ENCODE assay signal across 21 mouse cellular contexts in the genomic region with DNA sequence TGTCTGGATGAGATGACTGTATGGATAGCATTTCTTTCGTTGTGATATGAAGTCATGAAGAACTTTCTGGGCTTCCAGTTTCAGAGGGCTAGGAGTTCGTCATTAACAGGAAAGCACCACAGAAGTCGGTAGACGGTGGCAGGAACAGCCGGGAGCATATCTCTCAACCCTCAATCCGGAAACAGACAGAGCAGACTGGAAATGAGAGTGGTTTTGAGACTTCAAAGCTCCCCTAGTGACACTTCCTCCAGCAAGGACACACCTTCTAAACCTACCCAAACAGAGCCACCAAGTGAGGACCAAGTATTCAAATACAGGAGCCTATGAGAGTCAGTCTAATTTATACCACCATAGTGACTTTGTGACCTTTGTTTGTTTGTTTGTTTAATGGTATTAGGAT. TPM values are rescaled to one million over a fixed set of nuclear protein-coding genes. Genes with fewer than 3 reads are reported as not detected.
A peak's percentile ranks its signal among the peaks of the same experiment; 100 is the strongest.
DNase-seq lines count a peak whose midpoint lies in the region; ATAC-seq lines count a peak whose summit lies in the region.
"Had no signal": no experiment of that assay in that cellular context is flagged by ENCODE, and none has a peak within 500 bp of the region (broad histone marks: within the 10 kb centered on the region; RNA-seq: fewer than 3 reads in every experiment).

No protein-coding gene starts in this region.

- WGBS in liver, embryonic 11.5 days, result 57% methylated on average over 6 of the region's 6 CpGs

- intact Hi-C loops in gastrocnemius, postnatal 14 days (cut with DNase I; ENCODE audit: low total_unique reads), result no loop called here

- 0 out of 2 replicates have a peak, but pooled peaks have one; percentile 23 for ATAC-seq in liver, embryonic 11.5 days (replicated peaks; ENCODE audit: low FRiP score)
- ATAC-seq in inflammation-experienced regulatory T-cells, adult 6 months, result peak; percentile 32
- ATAC-seq: forebrain, embryonic 13.5 days; forebrain, postnatal 0 days had no signal

- H3K27ac ChIP-seq in liver, embryonic 11.5 days (ENCODE audit: low read depth, low read length), result no peak overlapping the region
- H3K27ac ChIP-seq: embryonic facial prominence, embryonic 10.5 days; forebrain, embryonic 13.5 days; hindbrain, embryonic 10.5 days; hindbrain, embryonic 14.5 days had no signal

- no peak overlapping the region for H3K4me2 ChIP-seq in liver, embryonic 11.5 days
- H3K4me2 ChIP-seq: forebrain, embryonic 13.5 days; heart, embryonic 12.5 days; hindbrain, embryonic 14.5 days had no signal

- H3K36me3 ChIP-seq in liver, embryonic 11.5 days (ENCODE audit: control insufficient read depth, insufficient read depth, low read length), result no peaks in the 10 kb centered on the region
- H3K36me3 ChIP-seq: G1E had no signal

- no peaks in the 10 kb centered on the region for H3K4me1 ChIP-seq in liver, embryonic 11.5 days (replicated peaks; ENCODE audit: control insufficient read depth, insufficient read depth, low read length)
- H3K4me1 ChIP-seq: embryonic facial prominence, embryonic 10.5 days; heart, embryonic 12.5 days; hindbrain, embryonic 10.5 days had no signal

- DNase-seq in liver, embryonic 11.5 days (ENCODE audit: low spot score), result no peak
- no peak for DNase-seq in liver
- DNase-seq in T-cell, adult 2 months (ENCODE audit: low spot score), result peak; percentile 30
- no peak for DNase-seq in right cerebral cortex, postnatal 25 days
- DNase-seq in gastrocnemius, postnatal 14 days, result no peak
- DNase-seq in kidney, postnatal 14 days, result no peak
- DNase-seq: adrenal gland, adult 2 months; adrenal gland, postnatal 25 days; cerebellum, adult 18-20 months; cerebellum, adult 9-11 months; cerebellum, postnatal 36 days; forebrain, postnatal 0 days; gastrocnemius, postnatal 25 days had no signal

- H3K9me3 ChIP-seq in liver, embryonic 11.5 days (ENCODE audit: control insufficient read depth, low read length), result no peaks in the 10 kb centered on the region
- H3K9me3 ChIP-seq: embryonic facial prominence, embryonic 10.5 days; forebrain, embryonic 13.5 days; G1E; heart, embryonic 12.5 days; hindbrain, embryonic 10.5 days had no signal

- no peak overlapping the region for H3K4me3 ChIP-seq in liver, embryonic 11.5 days (ENCODE audit: low read depth, low read length)
- H3K4me3 ChIP-seq: embryonic facial prominence, embryonic 10.5 days; forebrain, embryonic 13.5 days; heart, embryonic 12.5 days; hindbrain, embryonic 10.5 days had no signal

- H3K27me3 ChIP-seq in liver, embryonic 11.5 days (replicated peaks; ENCODE audit: control insufficient read depth, insufficient read depth, low read length), result no peaks in the 10 kb centered on the region
- H3K27me3 ChIP-seq: heart, embryonic 12.5 days had no signal

- H3K9ac ChIP-seq in liver, embryonic 11.5 days (ENCODE audit: low read depth, low read length), result no peak overlapping the region
- H3K9ac ChIP-seq: forebrain, embryonic 13.5 days; forebrain, postnatal 0 days; heart, embryonic 12.5 days; hindbrain, embryonic 14.5 days had no signal

RNA-seq across cellular contexts. Expression of gene Nap1l5, which starts 13.6 kb away (rescaled TPM):
- 0.77 and 1.0 TPM in 2 replicates for polyA plus RNA-seq in liver, embryonic 11.5 days (2014; fragmentation: Nextera tagmentation; extraction: Ambion mirVana)
- polyA plus RNA-seq in inflammation-experienced regulatory T-cells, adult 6 months (2017; shearing (Covaris generic)), result under 1 TPM in 1 of 3 experiments, not detected in 2; 0.20 TPM
- under 1 TPM; 0.16 to 0.18 TPM for total RNA-seq in gastrocnemius, postnatal 14 days (2021)
- total RNA-seq: G1E; granulocyte monocyte progenitor cell, adult 5-6 weeks had no signal
- polyA plus RNA-seq: G1E had no signal
